Mouse (Mus musculus) heart, postnatal 25 days (tissue): ENCODE results near the gene Ksr1. TPM values are rescaled to one million over a fixed set of nuclear protein-coding genes. Genes with fewer than 3 reads are reported as not detected.

Experiments
- DNase-seq: peaks from one replicate; pipeline ENCODE4 v3.0.0; 2022; ENCODE audit warnings: low spot score
- intact Hi-C: fragments of 180-260 bp; cut with DNase I; formaldehyde crosslinking; loops from one replicate; pipeline ENCODE4 v1.15.1; 2025
- total RNA-seq, 2 experiments: library from RNA; stranded (reverse); gene quantifications; 2 replicates each; pipeline ENCODE4 v1.2.3; 2021

Ksr1 gene
- total RNA-seq = 1 to 10 TPM; 7.3 TPM

DNA sequence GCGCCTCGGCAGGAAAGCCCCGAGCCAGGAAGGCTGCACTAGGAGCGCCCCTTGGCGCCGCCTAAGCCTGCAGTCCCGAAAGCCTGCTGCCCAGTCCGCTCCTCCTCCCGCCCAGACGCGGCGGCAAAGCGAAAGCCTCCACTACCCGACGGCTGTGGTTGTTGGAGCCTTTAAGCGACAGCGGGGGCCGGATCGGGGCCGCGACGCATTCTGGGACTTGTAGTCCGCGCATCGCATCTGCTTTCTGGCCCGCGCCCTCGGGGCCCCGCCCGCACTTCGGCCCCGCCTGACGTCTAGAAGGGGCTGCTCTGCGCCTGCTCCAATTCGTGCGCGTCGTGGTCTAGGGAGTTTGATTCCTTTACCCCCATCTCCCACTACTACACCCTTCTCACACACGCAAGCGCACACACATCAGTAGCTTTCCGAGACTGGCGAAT, at the start of gene Ksr1:
Ksr1 (minus strand) TSS at position 77 of the 437 bp plus-strand sequence.
- intact Hi-C loops = loop anchor here (5.0 kb wide), 1 partner anchor 66 kb away; no protein-coding TSS in a partner anchor
- DNase-seq = peak; percentile 92

DNA sequence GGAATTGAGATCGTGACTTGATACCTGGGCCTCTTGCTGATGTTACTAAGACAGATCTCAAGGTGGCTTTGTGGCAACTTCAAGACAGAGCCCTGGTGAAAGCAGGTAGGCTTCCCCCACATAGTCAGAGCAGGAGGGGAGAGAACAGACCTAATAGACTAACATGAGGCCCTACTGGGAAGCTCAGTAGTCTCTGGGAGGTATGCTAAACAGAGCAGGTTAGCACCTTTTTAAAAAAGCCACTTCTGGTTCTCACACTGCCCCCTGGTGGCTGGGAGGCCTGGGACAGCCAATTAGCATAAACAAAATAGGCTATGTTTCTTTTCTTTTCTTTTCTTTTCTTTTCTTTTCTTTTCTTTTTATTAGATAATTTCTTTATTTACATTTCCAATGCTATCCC, 46.0 kb upstream of the Ksr1 start:
- intact Hi-C loops = loop anchor here (1.0 kb wide), 1 partner anchor 162 kb away; no protein-coding TSS in a partner anchor
- DNase-seq = no peak

DNA sequence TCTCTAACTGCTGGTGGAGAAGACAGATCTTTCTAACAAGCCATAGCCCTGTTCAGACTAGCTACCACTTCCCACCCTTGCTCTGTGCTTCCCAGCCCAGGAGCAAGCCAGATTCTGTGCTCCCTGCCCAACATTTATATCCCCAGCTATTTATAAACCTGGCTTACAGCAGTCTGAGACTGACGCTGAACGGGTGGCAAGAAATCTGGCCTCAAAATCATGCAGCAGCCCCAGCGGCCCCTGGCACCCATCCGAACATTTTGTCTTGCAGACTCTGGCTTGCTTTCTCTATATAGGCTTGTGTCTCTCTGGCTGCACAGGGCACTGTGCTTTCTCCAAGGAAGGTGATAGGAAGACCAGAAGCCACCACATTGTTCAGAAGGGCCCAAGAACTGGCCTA, 45.0 kb upstream of the Ksr1 start:
- no peak for DNase-seq

DNA sequence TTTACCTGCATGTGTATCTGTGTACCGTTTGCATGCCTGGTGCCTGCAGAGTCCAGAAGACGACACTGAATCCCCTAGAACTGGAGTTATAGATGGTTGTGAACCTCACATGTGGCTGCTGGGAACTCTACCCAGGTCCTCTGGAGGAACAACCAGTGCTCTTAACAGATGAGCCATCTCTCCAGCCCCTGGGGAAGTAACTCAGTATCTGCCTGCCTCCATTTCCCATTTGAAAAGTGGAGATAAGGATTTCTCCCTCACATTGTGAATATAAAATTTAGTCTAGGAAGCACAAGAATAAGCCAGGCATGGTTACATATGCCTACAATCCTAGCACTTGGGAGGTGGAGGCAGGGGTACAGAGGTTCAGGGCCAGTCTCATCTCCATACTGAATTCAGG, 44.0 kb upstream of the Ksr1 start:
- intact Hi-C loops = no loop called here
- DNase-seq = no peak

More for the DNA sequence above, 45.0 kb upstream of the Ksr1 start:
- intact Hi-C loops = no loop called here

DNA sequence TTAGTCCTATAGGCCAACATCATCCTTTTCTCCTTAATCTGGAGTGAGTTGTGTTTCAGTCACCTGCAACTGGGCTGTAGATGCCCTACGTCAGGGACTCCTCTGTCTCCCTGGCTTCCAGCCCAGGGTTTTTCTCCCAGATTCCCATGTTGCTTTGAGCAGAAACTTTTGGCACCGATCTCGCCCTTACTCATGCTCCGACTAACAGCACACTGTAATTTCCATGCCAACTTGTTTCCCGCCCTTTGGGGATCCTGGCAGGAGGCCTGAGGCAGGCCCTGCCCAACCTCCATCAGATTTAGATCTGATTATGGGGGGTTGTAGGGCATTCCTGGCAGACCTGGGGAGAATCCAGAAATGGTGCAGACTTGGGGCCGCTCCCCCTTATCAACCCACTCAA, 42.0 kb upstream of the Ksr1 start:
- intact Hi-C loops = no loop called here

DNA sequence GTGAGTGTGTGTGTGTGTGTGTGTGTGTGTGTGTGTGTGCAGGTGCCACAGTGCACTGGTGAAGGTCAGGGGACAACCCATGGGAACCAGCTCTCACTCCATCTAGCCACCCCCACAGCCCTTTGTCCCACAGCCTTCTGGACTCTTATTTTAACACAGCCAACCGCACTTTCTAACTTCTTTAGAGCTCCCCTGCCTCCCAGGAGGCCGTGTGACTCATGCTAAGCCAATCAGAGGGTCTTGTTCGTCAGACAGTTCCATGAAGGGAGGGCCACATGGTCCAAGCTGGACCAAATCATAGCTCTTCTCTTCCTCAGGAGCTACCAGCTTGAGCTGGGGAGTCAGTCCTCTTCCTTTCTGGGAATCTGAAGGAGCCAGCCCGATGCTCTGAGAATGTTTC, 41.1 kb upstream of the Ksr1 start:
- intact Hi-C loops = no loop called here
- no peak for DNase-seq

More for the DNA sequence above, 42.0 kb upstream of the Ksr1 start:
- DNase-seq = peak; percentile 50

DNA sequence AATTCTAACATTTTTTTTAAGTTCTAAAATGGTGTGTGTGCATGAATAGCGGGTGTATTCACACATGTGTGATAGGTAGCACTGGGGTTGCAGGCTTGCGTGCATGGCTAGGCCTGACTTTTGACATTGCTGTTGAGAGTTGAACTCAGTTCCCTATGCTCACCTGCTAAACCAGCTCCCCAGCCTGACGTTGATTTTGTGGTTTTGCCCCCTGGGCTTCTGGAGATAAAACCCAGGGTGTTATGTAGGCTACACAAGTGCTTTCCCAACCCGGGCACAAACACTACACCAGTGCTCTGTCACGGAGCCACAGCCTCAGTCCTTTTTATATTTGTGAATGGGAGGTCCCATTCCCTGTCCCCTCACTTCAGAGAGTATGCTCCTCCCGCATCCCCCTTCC, 39.5 kb upstream of the Ksr1 start:
- no peak for DNase-seq
- intact Hi-C loops = no loop called here

DNA sequence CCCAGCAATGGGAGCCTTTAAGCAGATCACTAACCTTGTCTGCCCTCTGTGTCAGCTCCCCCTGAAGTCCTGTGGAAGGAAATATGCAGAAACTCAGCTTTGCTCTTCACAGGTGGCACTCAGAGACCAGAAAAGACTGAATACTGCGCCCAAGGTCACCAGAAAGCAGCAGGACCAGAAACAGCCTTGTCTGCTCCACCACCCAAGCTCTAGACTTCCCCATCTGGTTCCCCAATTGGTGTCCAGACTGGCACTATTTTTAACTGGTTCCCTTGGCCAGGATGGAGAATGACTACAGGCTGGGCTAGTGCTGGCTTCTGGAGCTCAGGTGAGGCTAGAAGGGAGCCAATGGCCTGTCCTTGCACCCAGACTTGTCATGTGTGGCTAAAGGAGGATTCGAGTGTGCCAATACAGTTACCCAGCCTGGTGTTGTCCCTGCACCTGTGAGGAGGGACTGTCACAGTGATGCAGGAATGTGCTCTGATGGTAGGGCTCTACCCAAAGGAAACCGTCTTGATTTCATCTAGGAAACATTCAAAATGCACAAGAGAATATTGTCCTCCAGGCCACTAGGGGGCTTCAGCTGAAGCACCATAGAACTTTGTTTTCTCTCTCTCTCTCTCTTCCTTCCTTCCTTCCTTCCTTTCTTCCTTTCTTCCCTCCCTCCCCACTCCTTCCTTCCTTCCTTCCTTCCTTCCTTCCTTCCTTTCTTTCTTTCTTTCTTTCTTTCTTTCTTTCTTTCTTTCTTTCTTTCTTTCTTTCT, 38.1 kb upstream of the Ksr1 start:
- intact Hi-C loops = no loop called here
- DNase-seq = no peak

DNA sequence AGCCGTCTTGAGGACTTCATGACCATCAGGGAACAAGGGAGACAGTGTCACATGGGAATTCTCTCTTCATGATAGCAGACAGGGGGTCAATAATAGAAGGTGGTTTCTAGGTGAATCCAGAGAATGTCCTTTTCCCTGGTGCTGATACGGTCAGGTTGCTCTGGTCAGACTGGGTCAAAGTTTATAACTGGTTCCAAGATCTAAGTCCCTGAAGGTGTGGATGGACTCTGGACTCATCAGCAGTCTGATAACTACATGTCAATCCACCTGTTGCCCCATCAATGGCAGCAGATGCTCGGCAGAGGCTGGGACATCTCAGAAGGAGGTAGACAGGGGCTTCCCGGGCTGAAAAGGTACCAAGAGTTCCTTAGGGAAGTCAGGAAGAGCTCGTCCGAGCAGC, 37.2 kb upstream of the Ksr1 start:
- intact Hi-C loops = no loop called here
- DNase-seq = no peak

DNA sequence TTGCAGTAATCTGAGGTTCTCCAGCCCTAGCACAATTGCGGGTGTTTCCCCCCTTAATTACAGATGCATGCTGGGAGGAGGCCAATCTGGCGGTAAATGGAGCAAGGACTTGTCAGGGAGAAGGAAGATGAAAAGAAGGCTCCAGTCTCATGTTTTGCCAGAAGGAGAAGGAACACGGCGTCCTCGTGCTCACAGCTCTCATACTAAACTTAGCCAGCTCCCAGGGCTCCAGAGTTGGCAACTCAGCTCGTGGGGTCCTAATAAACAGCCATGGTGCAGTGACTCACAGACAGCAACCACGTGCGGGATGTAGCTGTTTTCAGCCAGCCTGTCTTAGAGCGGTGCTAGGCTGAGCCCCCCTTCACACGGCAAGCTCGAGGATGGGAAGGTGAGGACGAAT, 36.7 kb upstream of the Ksr1 start:
- DNase-seq = peak; percentile 24
- intact Hi-C loops = no loop called here

DNA sequence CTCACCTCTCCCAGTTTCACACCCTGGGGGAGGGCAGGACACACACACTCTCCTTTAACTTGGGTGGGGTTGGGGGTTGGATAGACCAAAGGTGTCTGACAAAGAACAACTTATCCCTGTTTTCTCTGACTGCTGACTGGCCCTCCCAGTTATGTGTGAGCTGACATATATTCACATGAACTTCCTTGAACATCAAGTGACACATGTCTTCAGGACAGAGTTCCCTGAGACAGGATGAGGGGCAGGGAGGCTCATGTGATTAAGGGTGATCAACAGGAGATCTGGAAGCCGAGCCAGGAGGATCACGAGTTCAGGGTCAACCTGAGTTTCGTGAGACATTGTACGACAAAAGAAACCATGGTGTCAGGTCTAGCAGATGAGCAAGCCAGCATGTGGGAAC, 35.7 kb upstream of the Ksr1 start:
- intact Hi-C loops = no loop called here

DNA sequence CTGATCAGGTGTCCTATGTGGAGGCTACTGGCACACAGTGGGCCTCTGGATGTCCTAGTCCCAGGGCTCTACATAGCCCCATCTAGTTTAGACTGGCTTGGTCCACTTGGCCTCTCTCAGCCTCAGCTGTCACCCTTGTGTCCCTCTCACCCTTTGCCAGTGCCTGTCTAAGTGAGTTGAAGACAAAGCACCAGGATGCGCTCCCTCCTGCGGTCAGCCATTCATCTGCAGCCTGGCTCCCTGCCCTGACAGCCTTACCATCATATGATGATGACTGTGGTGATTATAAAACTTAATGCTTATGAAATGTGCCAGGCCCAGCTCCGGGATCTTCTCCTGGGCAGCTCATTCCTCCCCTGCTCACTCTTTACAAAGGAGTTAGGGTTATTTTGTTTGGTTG, 30.5 kb upstream of the Ksr1 start:
- no peak for DNase-seq
- intact Hi-C loops = no loop called here

More for the DNA sequence above, 35.7 kb upstream of the Ksr1 start:
- no peak for DNase-seq

DNA sequence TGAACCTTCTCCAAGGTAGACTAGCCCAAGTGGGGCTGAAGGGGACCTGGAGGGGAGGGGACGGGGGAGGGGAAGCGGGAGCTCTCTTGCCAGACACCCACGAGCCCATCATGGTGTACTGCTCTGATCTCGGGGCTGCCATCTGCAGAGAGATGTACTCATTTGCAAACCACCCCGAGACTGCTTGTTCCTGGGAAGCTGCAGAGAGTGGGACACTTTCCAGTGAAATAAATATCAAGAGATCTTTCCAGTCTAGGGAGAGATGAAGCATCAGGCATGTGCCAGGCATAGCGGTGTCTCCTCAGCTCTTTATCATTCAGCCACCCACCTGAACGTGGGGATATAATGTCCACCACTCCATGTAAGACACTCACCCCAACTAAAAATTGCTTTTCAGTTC, 25.8 kb upstream of the Ksr1 start:
- DNase-seq = no peak

DNA sequence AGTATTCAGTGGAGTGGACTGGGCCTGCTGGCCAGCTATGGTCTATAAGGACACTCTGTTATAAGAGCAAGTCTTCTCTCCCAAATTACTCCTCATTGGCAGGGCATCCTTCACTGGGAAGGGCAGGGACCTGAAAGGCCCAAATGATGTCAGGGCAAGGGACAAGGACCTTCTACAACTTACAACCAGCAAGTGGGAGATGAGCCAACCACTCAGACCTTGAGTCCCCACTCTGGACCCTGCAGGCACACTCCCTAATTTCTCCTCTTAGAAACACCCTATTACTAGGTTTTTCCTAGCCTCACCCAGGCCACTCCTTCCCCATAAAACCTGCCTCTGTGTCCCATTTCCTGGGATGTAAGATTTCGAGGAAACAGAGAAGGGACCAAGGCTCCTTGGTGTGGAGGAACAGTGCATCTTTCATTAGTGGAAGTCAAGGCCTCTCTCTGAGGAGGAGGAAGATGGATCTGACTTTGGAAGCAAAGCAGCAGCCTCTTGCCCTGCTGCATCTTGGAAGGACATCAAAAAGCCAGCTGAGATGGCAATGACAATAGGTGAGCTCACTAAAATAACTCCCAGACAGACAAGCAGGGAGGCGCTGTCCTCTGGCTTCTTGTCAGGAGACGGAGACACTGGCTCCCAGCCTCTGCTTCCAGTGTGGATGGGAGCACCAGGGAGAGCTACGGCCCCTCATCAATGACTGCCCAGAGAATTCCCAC, 20.5 kb upstream of the Ksr1 start:
- DNase-seq = no peak
- intact Hi-C loops = no loop called here

More for the DNA sequence above, 25.8 kb upstream of the Ksr1 start:
- intact Hi-C loops = no loop called here

DNA sequence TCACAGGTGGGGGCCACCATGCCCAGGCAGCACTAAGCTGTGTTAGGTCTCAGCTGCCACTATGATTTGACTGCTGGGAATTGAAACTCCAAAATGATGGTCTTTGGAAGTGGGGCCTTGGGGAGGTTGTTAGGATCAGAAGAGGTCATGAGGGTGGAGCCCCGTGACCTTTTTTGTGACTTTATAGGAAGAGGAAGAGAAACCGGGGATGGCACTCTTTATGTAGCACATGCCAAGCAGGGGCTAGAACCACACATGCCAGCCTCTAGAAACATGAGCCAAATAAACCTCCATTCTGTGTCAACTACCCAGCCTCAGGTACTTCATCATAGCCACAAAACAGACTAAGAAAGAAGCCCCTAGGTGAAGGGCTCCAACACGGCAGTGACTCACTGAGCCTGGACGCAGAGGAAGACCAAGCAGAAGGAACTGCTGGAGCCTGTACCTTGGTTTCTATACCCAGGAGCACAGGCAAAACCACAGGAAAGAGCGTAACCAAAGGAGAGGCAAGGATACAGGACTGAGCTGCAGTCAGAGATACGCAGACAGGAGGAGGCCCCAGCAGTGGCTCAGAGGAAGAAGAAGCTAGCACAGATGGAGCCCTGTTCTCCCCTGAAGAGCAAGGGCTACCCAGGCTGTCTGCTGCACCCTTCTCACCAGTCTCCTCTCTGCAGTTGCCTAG, 15.0 kb upstream of the Ksr1 start:
- no peak for DNase-seq
- intact Hi-C loops = no loop called here

DNA sequence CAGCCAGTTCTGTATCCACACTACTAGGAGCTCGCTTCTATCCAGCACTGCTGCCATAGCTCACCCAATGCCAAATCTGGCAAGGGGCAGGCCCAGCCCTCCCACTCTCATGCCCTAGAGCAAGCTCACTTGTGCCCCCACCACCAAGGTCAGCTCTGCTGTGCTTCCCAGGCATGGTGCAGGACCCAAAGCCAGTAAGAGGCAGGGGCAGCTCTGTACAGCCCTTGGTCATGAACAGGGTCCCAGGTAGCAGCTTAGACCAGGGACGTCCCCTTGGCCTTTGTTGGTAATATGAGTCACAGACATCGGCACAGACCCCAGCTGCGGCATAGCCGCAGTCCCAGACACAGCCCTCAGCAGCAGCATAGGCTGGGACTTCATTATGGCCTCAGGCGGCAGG, 13.9 kb upstream of the Ksr1 start:
- DNase-seq = no peak
- intact Hi-C loops = no loop called here

DNA sequence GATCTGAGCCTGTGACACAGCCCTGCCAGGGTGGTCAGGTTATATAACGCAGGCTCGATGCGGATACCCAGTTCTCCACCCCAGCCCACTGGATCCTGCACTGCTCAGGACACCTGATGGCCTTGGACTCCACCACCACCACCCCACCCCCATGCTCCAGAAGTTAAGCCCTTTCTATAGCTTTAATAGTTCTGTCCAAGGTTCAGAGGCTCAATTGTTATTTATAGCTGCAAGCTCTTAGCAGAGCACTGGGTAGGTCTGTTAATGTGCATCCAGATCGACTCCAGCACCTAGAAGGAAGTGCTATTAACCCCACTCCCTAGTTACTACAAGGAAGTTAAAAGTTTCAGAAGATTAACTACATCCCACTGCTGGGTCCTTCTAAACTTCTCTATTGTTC, 11.5 kb upstream of the Ksr1 start:
- no peak for DNase-seq
- intact Hi-C loops = no loop called here

DNA sequence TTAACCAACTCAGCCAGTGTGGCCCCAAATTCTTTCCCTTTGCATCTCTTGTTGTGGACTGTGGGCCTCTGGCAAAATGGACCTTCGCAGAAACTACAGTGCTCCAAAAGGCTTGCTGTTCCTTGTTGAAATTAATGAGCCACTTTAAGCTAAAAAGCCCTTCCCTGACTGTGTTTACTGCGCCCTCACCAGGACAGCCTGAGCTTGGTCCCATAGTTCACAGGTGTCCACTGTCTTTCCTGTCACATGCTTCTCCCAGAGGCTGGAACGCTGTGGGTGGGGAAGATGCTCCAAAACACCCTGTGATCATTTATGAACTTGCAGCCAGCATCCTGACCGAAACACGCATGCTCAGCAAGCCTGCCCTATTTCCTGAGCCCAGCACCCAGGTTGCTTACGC, 9.1 kb upstream of the Ksr1 start:
- no peak for DNase-seq
- intact Hi-C loops = no loop called here

DNA sequence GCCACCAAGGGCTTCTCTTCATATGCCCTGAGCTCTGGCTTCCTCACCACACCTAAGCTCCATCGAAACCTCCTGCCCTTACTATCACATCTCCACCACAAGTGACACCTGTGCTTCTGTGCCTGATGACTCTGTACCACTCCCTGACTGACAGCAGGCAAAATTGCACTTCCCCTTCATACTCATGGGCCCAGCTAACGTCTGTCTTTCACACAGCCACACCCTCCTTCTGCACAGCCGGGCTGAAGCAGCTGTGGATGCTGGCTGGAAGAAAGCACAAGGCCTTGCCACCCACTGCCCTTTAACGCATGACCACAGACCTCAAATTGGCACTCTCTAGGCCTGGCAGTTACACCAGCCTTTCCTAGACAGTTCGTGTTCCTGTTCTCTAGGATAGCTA, 6.5 kb upstream of the Ksr1 start:
- no peak for DNase-seq
- intact Hi-C loops = no loop called here

DNA sequence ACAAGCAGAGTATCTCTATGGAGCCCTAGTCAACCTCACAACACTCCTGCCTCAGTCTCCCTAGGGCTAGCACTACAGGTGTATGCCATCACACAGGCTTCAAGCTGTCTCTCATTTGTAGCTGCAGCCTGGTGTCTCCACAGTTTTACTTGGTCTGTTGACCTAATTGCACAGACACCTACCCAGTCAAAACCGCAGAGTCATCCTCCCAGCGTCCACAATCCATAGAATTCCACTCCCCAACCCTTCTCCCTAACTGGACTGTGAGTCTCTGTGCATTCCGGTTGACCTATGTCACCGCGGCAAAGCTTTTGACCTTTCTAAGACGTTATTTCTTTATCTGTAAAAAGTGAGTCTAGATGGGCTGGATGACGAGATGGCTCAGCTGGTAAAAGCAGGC, 5.7 kb upstream of the Ksr1 start:
- intact Hi-C loops = no loop called here

DNA sequence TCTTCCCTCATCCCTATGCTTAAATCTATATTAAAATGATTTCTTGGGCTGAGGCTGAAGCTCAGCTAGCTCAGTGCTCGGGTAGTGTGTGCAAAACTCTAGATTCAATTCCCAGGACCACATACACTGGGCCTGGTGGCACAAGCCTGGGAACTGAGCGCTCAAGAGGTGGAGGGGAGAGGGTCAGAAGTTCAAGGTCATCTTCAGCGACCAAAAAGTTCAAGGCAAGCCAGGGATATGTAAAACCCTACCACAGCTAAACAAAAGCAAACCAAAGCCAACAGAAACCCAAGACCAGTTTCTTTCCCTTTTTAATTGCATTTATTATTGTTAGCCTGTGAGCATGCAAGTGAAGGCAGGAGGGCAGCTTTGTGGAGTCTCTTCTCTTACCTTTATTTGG, 4.1 kb upstream of the Ksr1 start:
- intact Hi-C loops = no loop called here

More for the DNA sequence above, 5.7 kb upstream of the Ksr1 start:
- no peak for DNase-seq

More for the DNA sequence above, 4.1 kb upstream of the Ksr1 start:
- no peak for DNase-seq
